Comparison of ENCODE assay signal across 9 mouse cellular contexts in the genomic region with DNA sequence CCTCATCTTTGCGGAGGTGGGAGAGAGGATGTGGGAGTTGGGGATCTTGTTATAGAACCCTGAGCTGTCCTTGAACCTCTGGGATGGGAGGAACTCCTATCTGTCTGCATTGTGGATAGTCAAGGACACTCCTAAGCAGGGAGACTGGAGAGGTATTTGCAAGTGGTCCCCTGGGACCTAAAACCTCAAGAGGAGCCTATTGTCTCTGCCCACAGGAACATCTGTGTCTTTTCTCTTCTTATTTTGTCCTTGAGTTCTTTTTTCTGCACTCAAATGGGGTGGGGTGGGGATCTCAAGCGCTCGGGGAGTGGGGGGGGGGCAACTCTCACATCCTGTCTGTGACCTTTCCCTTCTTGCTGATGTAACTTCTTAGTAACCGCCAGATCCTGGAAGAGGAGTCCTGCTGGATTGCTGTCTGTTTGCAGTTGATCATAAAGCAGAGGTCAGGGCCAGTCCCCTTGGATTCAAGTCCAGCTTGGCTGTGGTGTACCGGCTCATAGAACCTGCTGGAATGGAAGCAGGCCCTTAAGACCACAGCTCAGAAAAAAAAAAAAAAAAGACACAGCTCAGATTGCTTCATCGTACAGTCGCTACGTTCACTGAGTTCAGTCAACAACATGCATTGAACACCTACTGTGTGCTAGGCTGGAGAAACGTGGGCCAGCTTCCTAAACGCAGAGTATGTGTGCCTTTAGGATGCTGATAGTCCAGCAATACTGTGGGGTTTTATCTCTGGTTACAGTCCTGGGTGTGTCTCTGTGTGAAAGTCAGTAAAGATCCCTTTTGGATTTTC. TPM values are rescaled to one million over a fixed set of nuclear protein-coding genes. Genes with fewer than 3 reads are reported as not detected.
DNase-seq lines count a peak whose midpoint lies in the region; ATAC-seq lines count a peak whose summit lies in the region.
"Had no signal": no experiment of that assay in that cellular context is flagged by ENCODE, and none has a peak within 500 bp of the region (broad histone marks: within the 10 kb centered on the region; RNA-seq: fewer than 3 reads in every experiment).

No protein-coding gene starts in this region.

- H3K4me2 ChIP-seq in heart, embryonic 11.5 days = peak overlapping the region; percentile 67
- no peak overlapping the region for H3K4me2 ChIP-seq in intestine, embryonic 15.5 days (replicated peaks)

- no peak overlapping the region for H3K9ac ChIP-seq in heart, embryonic 11.5 days (ENCODE audit: low read depth, low read length)
- no peak overlapping the region for H3K9ac ChIP-seq in intestine, embryonic 15.5 days

- peaks cover 13% of the 10 kb centered on the region for H3K4me1 ChIP-seq in heart, embryonic 11.5 days (ENCODE audit: control insufficient read depth, insufficient read depth, low read length)
- H3K4me1 ChIP-seq in intestine, embryonic 15.5 days (replicated peaks) = peaks cover 12% of the 10 kb centered on the region

- peak overlapping the region; percentile 65 for H3K4me3 ChIP-seq in heart, embryonic 11.5 days (ENCODE audit: low read depth, low read length)
- H3K4me3 ChIP-seq in intestine, embryonic 15.5 days (replicated peaks) = no peak overlapping the region

- no peak for ATAC-seq in heart, embryonic 11.5 days (replicated peaks; ENCODE audit: insufficient number of reproducible peaks, low FRiP score, low TSS enrichment)
- peak; percentile 44 for ATAC-seq in inflammation-experienced regulatory T-cells, adult 6 months
- no peak for ATAC-seq in intestine, embryonic 15.5 days

- no peak for DNase-seq in heart, postnatal 10 days
- DNase-seq in 3T3-L1 (ENCODE audit: low read depth, low spot score) = peak; percentile 61
- DNase-seq in R1 (ENCODE audit: low read depth, low spot score) = peak; percentile 99
- no peak for DNase-seq in cerebellum, postnatal 10 days
- DNase-seq in lung, adult 18-20 months = no peak

- 50% methylated on average over 10 of the region's 10 CpGs for WGBS in heart, embryonic 11.5 days (ENCODE audit: insufficient replicate concordance)
- WGBS in intestine, embryonic 15.5 days = 48% methylated on average over 10 of the region's 10 CpGs

- no peaks in the 10 kb centered on the region for H3K9me3 ChIP-seq in heart, embryonic 11.5 days (replicated peaks; ENCODE audit: control insufficient read depth, low read length)
- no peaks in the 10 kb centered on the region for H3K9me3 ChIP-seq in intestine, embryonic 15.5 days

- no peak overlapping the region for H3K27ac ChIP-seq in heart, embryonic 11.5 days (ENCODE audit: low read depth, low read length)
- H3K27ac ChIP-seq in intestine, embryonic 15.5 days = no peak overlapping the region

- intact Hi-C loops in heart, postnatal 10 days (cut with DNase I) = no loop called here

- H3K27me3 ChIP-seq in heart, embryonic 11.5 days (ENCODE audit: control insufficient read depth, insufficient read depth, low read length) = peaks cover 6% of the 10 kb centered on the region
- 0 out of 2 replicates have a peak, but pooled peaks cover 5% of the 10 kb centered on the region for H3K27me3 ChIP-seq in intestine, embryonic 15.5 days (replicated peaks)

- H3K36me3 ChIP-seq in heart, embryonic 11.5 days (ENCODE audit: control insufficient read depth, insufficient read depth, low read length) = no peaks in the 10 kb centered on the region
- H3K36me3 ChIP-seq in intestine, embryonic 15.5 days = no peaks in the 10 kb centered on the region

RNA-seq across cellular contexts. Expression of gene Mmp11, which starts 1.8 kb away (rescaled TPM):
- 17.5 and 26.0 TPM in 2 replicates for polyA plus RNA-seq in heart, embryonic 11.5 days (2014; fragmentation: Nextera tagmentation; extraction: Ambion mirVana)
- total RNA-seq in heart, postnatal 10 days (2021) = 1 to 10 TPM; 8.6 to 9.9 TPM
- 1 to 10 TPM in 2 of 3 experiments, under 1 TPM in 1; 0.91 to 7.7 (median 4.4) TPM for polyA plus RNA-seq in inflammation-experienced regulatory T-cells, adult 6 months (2017; shearing (Covaris generic))
- polyA plus RNA-seq in intestine, embryonic 15.5 days (2015; fragmentation: Nextera tagmentation; extraction: Ambion mirVana) = 30.1 and 32.2 TPM in 2 replicates

RNA-seq across cellular contexts. Expression of gene Gm867, which starts 2.4 kb away (rescaled TPM):
- polyA plus RNA-seq in heart, embryonic 11.5 days (2014; fragmentation: Nextera tagmentation; extraction: Ambion mirVana) = 2.3 and 2.8 TPM in 2 replicates
- total RNA-seq in heart, postnatal 10 days (2021) = not detected
- not detected for polyA plus RNA-seq in inflammation-experienced regulatory T-cells, adult 6 months (2017; shearing (Covaris generic))
- 0.30 and 0.47 TPM in 2 replicates for polyA plus RNA-seq in intestine, embryonic 15.5 days (2015; fragmentation: Nextera tagmentation; extraction: Ambion mirVana)
- total RNA-seq: left cerebral cortex, postnatal 25 days had no signal

RNA-seq across cellular contexts. Expression of gene Vpreb3, which starts 4.8 kb away (rescaled TPM):
- 0.89 and 0.92 TPM in 2 replicates for polyA plus RNA-seq in heart, embryonic 11.5 days (2014; fragmentation: Nextera tagmentation; extraction: Ambion mirVana)
- under 1 TPM in 1 of 2 experiments, not detected in 1; 0.53 TPM for total RNA-seq in heart, postnatal 10 days (2021)
- polyA plus RNA-seq in inflammation-experienced regulatory T-cells, adult 6 months (2017; shearing (Covaris generic)) = under 1 TPM in 1 of 3 experiments, not detected in 2; 0.99 TPM
- 0.57 and 0.89 TPM in 2 replicates for polyA plus RNA-seq in intestine, embryonic 15.5 days (2015; fragmentation: Nextera tagmentation; extraction: Ambion mirVana)
- total RNA-seq: left cerebral cortex, postnatal 25 days had no signal

RNA-seq across cellular contexts. Expression of gene Chchd10, which starts 5.1 kb away (rescaled TPM):
- polyA plus RNA-seq in heart, embryonic 11.5 days (2014; fragmentation: Nextera tagmentation; extraction: Ambion mirVana) = 414 and 441 TPM in 2 replicates
- 1,000 to 10,000 TPM; 1,157 to 1,242 TPM for total RNA-seq in heart, postnatal 10 days (2021)
- polyA plus RNA-seq in inflammation-experienced regulatory T-cells, adult 6 months (2017; shearing (Covaris generic)) = 10 to 100 TPM in 2 of 3 experiments, 1 to 10 TPM in 1; 5.3 to 15.4 (median 11.3) TPM
- polyA plus RNA-seq in intestine, embryonic 15.5 days (2015; fragmentation: Nextera tagmentation; extraction: Ambion mirVana) = 171 and 215 TPM in 2 replicates

RNA-seq across cellular contexts. Expression of gene Gm5134, which starts 16.3 kb away (rescaled TPM):
- 0.18 TPM in 1 of 2 replicates, not detected in the other for polyA plus RNA-seq in heart, embryonic 11.5 days (2014; fragmentation: Nextera tagmentation; extraction: Ambion mirVana)
- total RNA-seq in heart, postnatal 10 days (2021) = not detected
- 1 to 10 TPM in 1 of 3 experiments, under 1 TPM in 2; 0.30 to 1.7 (median 0.58) TPM for polyA plus RNA-seq in inflammation-experienced regulatory T-cells, adult 6 months (2017; shearing (Covaris generic))
- not detected in 2 replicates for polyA plus RNA-seq in intestine, embryonic 15.5 days (2015; fragmentation: Nextera tagmentation; extraction: Ambion mirVana)
- total RNA-seq: left cerebral cortex, postnatal 25 days had no signal

Comparison
In these comparisons a context has a peak if more than half of its experiments do, and no peak if none do; other contexts are left out.
1. DNase-seq: peak in 3T3-L1 (single experiment) and R1 (single experiment); none in heart, postnatal 10 days (0 of 2), cerebellum, postnatal 10 days (0 of 2) and lung, adult 18-20 months (0 of 2).